Mouse (Mus musculus) brain, embryonic 14.5 days (tissue): ENCODE data around the gene Aebp2.

ENCODE experiments used
- CTCF ChIP-seq: fragments of 200-500 bp; IDR thresholded peaks from 2 replicates; pipeline ENCODE4 v1.5.1; 2012; ENCODE audit warnings: inconsistent platforms, mild to moderate bottlenecking, moderate library complexity, borderline replicate concordance; ENCODE audit not compliant: insufficient read depth, insufficient read length; ENCODE audit errors: extremely low read depth
- POLR2A ChIP-seq: fragments of 200-500 bp; IDR thresholded peaks from 2 replicates; pipeline ENCODE4 v1.6.1; 2012; ENCODE audit warnings: mild to moderate bottlenecking, inconsistent platforms, borderline replicate concordance; ENCODE audit not compliant: poor library complexity, insufficient read depth, insufficient read length, severe bottlenecking; ENCODE audit errors: extremely low read depth

DNA sequence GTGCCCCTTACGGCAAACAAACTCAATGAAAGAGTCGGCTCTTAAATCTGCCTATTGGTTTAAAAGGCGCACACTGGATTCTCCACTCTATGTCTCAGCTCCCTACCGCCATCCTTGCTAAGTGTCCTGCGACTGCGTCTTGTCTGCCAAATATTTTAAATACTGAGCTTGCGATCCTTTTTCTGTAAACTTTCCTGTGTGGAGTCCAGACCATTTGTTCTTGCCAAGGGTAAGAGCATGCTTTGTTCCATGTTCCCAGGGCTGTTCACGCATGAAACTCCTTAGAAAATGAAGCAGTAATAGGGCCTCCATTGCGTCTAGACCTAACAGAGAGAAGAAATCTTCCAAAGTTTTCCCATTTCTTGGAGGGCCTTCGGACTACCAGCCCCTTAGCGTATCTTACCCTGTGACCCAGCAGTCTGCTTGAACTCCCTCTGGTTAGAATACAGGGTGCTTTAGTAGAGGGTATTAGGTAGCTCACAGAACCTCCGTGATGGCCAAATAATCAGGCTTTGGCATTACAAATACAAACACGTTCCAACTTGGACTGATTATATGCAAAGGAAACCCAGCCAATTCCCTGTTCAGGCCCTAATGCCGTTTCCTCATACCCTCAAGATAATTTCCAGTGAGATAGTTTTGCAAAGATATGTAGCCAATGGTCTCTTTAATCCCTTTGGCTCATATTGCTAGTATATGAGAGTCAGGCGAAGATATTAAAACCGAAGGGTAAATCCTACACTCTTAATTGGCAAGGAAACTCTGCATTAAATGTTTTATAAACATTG, 67.3 kb downstream of the Aebp2 start:
- TF ChIP-seq CTCF (no peak), POLR2A (no peak)
